Mouse (Mus musculus) lung, adult 18-20 months (tissue): ENCODE results near the gene Bach2.

Source experiments
- DNase-seq, 2 experiments: peaks; one replicate each; pipeline ENCODE4 v3.0.0; 2022; ENCODE audit warnings: mixed read lengths in 2 of 2

Bach2 gene

DNA sequence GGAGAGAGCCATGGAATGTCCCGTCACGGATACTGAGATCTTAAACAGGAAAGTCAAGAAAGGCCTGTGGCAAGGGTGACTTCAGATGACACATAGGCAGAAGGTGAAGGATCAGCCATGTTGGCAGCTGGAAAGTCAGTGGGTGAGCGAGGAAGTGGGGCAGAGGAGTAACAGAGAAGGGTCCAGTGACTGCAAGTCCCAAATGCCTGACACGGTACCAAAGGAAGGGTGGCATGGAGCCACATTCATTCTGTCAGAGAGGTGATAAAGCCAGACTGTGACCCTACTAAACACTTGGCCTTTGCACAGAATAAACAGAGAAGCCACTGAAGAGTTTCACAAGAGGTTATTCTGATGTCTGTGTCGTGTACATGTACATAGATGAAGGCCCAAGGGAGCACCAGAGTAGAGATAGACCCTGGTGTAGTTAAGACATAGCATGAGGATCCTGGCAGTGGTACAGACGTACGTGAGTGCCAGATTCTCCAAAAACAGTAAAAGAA lies 267.8 kb downstream of the Bach2 start:
- no peak for DNase-seq

DNA sequence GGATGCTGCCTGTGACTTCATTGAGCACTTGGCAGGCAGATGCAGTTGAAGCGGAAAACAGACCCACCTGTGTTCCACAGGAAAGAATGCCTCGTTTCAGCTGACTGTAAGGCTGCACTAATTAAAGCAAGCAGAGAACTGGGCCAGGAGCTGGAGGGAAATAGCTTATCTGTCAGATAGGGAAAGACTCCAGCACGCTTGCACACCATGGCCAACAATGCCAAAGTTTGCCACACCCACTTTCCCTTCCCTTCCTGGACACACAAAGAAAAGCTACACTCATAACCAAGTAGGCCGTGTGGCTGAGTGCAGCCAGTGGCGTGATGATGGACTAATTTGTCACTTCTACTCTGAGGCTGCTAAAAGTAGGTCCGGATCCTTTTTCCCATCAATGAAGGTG lies 268.4 kb downstream of the Bach2 start:
- DNase-seq, result peak; percentile 46 to 52

DNA sequence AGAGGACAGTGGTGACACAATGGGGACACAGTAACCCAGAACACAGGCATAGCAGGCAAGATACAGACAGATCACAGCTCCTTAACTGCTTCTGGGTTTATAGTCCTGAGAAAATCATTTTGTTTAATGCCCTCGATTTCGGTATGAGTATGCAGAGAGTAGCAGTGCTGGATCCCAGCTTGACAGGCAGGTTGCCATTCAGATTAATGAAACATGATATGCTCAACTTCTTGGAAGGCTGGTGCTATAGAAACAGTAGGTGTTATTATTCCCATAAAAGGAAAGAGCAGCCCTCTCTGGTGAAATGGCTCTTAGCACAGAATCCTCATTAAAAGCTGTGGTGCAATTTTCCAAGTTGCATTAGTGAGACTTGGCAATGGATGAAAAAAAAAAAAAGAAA lies 270.0 kb downstream of the Bach2 start:
- DNase-seq, result no peak

DNA sequence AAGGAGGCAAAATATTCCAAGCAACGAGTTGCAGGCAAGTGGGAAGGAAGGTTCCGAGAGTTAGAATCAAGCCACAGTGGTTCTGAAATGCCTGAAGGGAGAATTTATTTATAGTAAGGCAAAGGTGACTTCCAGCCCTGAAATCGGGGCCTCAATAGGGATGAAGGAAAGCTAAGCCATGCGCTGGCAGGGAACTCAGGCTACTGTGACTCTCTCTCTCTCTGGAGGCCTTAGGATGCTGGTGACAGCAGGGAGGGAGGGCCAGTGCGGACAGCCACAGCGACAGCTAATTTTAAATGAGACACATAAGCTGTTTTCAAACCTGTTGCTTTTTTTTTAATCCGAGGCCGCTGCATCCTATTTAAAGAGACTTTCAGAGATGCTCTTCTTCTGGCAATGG lies 270.4 kb downstream of the Bach2 start:
- DNase-seq, result no peak

DNA sequence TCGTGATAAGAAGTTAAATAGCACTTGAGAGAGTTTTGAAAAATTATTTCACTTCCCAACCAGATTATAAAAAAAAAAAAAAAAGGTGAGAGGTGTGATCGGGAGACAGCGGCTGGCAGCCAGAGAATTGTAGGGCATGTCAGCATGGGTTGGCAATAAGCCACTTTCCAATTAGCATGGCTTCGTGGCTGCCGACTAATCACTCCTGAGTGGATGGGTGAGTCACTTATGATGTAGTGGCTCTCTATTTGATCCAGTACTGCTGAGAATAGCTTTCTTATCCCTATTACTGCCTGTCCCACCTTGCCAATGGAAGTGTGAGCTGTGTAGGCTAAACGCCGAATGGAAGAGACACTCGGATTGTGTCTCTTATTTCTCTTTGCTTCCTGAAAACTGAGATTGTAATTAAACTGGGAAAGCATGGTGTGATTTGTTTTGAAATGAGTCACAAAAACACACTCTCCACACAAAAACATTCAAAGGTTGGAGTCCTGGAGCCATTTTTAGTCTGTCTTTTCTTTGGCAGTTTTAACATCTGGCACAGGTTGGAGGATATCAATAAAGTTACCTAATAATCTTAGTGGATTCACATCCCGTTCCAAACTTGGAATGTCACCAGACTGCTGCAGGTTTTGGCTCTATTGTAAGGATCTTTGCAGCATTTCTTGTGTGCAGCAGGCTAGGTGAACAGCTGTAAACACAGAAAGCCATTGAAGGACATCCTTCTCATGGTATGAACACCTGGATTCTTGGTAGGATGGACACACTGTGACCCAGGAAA lies 271.4 kb downstream of the Bach2 start:
- peak in 1 of 2 experiments; percentile 24 for DNase-seq

DNA sequence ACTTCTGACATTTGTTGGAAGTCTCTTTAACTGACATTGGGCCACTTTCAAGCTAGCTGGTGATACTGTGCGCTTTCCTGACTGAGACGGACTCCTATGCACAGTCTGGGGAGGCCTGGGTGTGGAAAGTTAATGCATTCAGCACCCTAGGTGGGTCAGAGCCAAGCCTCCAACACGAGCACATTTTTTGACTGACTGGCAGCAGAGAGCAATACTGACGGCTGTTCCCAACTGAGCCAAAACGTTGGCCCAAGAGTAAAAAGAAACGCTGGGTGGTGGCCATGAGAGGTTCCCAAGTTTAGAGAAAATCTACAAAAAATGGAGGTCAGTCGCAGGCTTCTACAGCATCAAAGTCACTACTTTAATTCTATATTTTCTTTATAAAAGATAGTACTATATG lies 272.3 kb downstream of the Bach2 start:
- no peak for DNase-seq

DNA sequence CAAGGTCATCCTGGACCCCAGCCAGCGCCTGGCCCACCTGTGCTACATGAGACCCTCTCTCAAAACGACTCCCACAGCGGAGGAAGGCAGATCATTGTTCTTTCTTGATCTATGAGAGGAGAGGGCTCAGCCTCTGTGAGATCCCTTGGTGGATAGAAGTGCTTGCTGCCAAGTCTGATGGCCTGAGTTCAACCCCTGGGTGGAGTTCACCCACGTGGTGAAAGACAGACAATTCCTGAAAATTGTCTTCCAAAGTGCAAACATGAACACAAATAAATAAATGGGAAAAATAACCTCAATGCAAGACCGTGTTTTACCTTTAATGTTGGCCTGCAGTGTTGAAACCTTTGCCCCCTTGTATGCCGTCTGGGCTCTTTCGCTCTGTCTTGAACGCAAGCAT lies 277.5 kb downstream of the Bach2 start:
- no peak for DNase-seq

DNA sequence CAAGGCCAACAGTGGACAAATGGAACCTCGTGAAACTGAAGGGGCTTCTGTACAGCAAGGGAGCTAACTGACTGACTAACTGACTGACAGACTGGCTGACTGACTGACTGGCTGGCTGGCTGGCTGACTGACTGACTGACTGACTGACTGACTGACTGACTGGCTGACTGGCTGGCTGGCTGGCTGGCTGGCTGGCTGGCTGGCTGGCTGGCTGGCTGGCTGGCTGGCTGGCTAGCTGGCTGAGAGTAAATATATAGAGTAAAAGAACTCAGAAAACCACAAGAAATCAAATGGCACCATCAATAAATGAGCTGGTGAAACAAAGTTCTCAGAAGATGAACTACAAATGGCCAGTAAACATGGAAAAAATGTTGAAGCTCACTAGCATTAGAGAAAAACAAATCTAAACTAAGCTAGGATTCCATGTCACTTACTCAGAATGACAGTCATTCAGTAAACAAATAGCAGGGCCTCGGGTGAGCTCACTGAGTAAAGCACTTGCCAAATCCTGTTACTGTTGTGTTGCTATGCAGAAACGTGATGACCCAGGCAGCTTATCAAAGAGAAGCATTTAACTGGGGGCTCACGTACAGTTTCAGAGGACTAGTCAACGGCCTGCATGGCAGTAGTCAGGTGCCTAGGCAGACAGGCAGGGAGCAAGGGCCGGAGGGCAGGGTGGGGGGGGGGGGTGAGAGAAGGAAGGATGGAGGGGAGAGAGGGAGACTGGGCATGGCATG lies 280.4 kb downstream of the Bach2 start:
- peak in 1 of 2 experiments; percentile 61 for DNase-seq

DNA sequence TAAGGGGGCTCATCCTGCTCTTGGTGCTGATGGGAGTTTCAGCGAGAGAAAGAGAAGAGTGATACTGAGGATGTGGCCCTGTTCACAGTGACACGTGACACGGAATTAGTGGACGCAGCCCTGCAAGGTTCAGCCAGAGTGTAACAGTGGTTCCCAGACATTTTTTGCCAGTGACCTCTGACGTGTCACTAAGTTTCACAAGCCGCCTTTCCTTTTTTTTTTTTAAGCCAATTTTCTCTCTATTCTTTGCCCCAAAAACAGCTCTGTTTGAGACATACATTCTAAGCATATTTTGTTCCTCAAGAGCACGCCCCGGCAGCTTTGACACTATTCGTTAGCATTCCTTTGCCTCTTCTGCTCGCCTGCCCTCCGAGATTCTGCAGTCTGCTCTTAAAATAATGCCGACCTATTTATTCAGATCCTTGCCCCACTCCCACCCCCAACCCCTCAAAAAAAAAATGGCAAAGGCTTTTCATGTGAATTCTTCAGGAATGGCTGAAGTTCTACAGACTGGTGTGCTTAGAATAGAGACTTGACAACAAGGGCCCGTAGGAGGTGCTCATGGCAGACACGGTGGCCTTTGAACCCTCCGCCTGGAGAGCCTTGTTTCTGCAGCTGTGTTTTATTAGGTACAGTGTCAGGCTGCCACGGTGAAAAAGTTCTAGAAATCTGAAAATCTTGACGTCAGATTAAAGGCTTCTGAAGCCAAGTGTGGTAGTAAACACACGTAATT lies 282.2 kb downstream of the Bach2 start:
- peak; percentile 48 to 63 for DNase-seq

DNA sequence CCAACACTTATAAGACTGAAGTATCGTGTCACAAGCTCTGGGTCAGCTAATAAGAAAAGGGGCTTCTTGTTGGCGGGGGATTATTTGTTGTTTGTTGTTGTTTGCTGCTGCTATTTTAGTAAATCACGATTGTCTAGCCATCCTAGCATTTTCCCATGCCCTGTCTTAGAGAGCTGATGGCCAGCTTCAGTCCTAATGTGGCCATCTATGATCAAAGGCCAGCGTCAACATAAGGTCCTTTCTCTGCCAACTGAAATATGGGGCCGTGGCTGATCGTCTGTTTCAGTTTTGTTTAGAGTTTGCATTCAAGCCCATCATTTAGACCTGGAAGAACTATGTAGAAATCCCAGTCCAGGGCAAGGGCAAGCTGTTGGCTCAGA lies 282.7 kb downstream of the Bach2 start:
- DNase-seq, result no peak

DNA sequence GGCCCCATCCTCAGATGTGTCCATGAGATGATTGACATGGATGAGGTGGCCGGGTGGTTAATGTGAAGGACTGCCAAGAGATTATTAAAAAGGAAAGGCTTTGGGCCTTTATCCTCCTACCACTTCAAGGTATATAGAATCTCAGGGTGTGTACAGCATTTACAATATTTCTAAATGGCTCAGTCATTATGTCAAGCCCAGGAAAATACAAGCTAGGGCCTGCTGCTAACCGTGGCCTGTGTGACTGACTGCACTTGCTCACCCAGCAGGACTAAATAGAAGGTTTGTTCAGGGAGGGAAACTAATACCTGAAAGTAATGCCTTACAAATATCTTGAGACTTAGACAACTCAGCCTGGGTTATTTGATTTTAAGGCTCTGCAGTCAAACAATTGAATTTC lies 283.4 kb downstream of the Bach2 start:
- DNase-seq, result no peak

DNA sequence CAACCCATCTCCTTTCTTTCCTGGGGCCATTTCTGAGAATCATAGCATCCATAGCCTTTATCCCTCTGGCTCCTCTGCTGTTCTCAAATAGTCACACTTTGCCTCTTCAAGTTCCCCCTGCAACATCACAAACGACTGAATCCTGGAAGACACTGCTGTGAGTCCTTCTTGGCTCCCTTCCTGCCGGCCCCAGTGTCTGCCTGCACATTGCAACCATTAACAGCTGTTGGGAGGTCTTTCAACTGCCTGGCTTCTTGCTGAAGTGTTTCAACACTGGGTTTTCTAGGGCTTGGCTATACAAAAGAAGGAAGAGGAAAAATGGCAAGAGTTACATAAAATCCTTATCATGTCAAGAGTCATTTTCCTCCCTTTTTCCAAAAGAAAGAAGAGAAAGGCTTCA lies 285.7 kb downstream of the Bach2 start:
- peak in 1 of 2 experiments; percentile 21 for DNase-seq

DNA sequence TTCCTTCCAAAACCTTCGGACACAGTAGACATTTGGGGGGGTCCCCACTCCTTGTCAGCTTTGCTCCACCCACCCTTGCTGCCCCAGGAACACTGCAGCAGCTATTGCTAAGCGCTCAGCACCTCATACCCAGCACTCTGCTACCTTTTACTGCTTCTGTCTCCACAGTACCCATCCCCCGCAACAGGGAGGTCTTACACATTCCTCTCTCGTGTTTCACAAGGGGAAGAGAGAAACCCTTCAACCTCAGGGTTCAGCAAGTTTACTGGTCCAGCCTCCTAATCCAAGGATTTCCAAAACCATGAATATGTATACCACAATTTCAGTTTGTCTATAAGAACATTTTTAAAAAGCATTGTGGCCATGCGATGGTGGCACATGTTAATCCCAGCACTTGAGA lies 286.4 kb downstream of the Bach2 start:
- DNase-seq, result no peak

DNA sequence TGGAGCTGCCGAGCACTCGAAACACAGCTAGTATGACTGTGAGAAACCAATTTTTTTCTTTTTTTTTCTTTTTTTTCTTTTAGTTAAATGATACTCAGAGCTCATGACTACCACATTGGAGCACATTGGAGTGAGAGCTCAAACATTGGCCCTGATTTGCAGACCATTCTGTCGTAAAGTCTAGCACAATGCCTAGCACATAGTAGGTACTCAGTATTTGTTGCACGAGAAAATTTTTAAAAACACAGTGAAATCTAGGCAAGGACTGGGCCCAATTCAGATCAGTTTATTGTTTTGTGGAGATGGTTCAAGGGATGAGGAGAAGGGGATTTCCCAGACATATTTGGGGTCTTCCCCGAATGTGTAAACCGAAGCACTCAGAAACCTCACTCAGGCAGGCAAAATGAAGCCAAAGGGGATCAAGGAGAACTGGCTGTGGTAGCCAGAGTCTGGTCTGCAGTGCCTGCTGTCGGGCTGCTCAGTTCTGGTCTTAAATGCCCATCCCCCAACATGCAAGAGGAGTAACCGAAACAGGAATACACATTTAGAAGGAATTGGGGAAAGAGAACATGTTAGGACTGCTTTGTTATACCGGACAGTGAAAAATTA lies 287.7 kb downstream of the Bach2 start:
- no peak for DNase-seq

DNA sequence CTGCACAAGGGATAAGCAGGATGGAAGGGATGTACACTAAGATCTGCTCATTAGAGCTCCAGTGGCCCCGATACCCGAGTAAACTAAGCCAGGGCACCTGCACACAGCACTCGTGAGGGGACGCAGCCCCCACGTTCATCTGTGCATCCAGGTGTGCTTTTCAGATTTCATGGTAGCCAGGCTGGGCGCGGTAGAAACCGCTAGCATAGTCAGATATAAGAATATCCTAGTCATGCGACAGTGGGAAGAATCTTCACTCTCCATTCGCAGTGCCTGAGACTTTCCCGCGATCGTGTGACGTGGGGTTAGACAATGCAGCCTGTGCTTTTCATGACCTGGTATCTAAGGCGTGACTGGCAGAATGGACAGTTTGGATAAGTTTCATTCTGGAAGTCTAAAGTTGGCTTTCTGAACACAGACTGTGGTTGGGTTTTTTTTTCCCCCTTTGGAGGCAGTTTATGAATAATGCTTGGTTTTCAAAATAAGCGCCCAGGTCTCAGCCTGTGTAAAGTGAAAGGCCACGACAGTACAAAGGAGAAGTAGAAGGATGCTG lies 290.9 kb downstream of the Bach2 start:
- no peak for DNase-seq

DNA sequence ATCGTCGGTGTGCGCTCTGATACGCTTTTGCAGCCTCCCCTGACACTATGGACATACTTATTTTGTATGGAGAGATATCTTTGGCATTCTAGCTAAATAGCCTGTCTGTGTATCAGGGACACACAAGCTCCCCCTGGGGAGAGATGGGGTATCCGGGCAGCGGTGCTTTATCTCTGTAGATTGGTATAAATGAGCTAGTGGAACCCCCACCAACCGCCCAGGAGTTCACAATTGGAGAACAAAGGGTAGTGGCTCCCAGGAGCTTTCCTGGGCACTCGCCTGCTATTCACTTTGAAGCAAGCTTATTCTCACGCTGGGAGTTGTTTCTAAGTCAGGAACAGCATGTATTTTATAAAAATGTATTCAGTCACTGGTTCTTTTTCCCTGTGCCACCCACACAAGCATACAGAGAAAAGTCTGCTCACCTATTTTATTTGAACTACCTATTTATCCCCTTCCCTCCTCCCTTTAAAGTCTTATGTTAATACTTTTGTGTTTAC lies 291.9 kb downstream of the Bach2 start:
- DNase-seq, result no peak

DNA sequence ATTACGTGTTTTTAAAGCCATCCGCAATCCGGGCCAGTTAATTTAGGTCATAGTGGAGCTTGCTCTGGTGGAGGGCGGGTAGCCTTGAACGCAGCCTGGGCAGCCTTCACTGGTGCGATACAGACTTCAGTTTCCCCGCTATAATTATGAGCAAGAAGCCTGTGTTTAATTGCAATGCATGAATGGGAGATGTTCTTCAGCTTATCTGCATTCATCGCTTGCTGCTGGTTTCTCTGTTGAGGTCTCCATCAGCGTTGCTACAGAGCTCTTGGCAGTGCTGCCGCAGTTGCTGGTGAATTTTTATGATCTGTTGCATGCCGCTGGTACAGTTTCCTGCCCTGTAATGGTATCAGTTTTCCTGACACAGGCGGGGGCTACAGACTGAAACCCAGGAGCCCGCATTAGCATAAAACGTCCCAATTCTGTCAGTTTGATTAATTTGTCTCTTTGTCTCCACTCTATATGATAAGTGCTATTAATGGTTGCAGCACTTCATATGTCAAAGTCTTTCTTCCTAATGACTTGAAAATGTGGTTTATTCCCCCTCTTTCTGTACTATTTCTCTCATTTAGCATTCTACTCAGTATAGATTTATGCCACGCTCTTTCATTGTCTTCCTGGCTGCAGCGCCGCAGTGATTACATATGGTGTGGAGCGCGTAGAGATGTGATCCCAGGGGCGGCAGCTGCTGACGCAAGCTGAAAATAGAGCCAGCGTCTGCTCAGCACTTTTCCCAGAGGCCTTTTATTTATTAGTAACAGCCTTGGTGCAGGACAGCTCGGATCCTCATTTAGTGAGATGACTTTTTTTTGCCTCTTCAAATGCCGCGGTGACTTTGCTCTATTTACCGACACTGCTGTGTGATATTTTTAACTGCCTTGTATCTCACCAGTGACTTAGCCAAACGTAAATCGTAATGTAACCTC lies 292.6 kb downstream of the Bach2 start:
- DNase-seq, result no peak

DNA sequence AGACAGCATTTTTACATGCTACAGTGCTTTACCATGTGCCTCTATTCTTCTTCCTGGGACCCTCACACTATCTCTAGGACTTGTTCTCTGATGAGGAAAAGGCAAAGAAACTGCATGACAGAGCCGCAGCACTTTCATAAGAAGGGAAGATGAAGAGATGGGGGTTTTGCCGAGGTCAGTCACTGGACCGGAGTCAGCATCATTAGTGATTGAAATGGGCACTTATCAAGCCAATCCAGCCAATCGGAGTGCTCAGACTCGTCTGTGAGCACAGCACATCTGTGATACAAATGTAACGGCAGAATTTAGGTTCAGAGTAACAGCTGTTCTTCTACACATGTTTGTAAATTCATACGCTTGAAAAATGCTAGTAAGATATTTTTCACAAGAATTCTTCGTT lies 293.5 kb downstream of the Bach2 start:
- no peak for DNase-seq

DNA sequence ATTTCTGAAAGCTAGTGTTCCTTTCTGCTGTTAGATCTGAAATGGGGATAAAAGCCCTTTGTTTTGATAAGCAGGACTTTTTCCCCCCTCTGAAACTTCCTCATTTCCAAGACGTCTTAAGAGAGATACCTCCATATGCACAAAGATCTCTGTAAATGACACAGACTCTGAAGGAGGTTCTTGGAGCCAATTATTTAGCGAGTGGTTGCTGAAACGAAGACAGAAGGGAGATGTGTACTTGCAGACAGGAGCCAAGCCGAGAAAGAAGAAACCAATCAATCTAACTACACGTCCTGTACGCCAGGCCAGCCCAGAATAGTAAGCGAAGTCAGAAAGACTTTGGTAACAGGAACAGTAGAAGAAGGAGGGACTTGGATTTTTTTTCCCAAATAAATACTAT lies 295.1 kb downstream of the Bach2 start:
- DNase-seq, result no peak

DNA sequence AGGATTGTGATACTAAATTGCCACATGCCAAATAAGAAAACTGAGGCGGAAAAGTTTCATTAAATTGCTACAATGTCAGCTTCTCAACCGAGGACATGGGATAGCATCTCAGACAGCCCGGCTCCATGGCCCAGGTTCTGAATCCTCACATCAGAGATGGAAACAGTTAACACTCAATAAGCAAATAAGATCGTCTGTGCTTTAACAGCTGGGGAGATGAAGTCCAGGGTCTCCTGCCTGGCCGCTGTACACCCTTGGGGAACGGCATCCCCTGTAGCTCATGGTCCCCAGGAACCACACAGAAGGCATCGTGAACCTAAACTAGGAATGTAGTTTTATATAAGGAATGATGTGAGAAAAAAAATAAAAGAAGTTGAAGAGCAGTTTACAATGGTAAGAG lies 297.0 kb downstream of the Bach2 start:
- DNase-seq, result no peak

DNA sequence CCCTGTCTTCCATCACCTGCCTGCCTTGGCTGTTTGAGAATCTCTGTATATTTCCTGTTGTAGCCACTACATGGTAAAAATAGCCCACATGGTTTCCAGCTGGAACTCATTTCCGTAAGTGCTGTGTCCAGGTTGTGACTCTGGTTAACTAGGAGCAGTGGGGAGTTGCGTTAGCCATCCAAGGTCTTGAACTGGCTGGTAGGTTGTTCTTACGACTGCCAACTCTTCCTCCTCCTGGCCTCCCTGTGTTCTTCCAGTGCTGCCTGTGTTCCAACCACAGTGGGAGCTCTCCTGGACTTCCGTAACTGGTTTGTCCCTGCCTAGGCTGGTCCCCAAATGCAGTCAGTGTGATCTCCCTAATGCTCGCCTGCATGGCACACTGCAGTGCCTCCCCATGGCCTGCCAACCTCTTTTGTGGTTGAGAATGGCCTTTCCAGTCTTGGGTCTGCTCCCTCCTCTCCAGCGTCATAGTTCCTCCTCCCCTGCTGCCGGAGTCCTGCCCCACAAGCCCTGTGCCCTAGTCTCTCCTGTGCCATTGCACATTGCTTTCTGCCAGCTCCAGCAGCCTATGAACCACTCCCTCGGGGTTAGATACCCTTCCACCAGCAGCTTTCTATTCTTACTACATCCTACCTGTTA lies 298.4 kb downstream of the Bach2 start:
- DNase-seq, result no peak
